Mouse (Mus musculus): ENCODE data around the gene Ccdc82. TPM values are rescaled to one million over a fixed set of nuclear protein-coding genes. Genes with fewer than 3 reads are reported as not detected.

Ccdc82 gene
- polyA plus RNA-seq, 1 experiment, result 0.70 TPM

GRCm38 (mm10) chr9:13308718-13309117, 62.0 kb downstream of the Ccdc82 start:
- TF ChIP-seq FLI1 (IDR thresholded peaks at IDR 0.05; ENCODE audit: low read length) (no peak), GATA1 (IDR thresholded peaks at IDR 0.05; ENCODE audit: borderline replicate concordance, low read length) (no peak)
- Histone ChIP-seq H3K4me3 (replicated peaks) (no peak overlapping the region), H3K36me3 (replicated peaks; ENCODE audit: low read length) (no peaks in the 10 kb centered on the region), H3K9me3 (no peaks in the 10 kb centered on the region), H3K4me1 (peaks cover 56% of the 10 kb centered on the region), H3K27me3 (replicated peaks) (no peaks in the 10 kb centered on the region)

- Histone ChIP-seq H3K36me3 (replicated peaks; ENCODE audit: low read length) (no peaks in the 10 kb centered on the region), H3K27me3 (replicated peaks) (no peaks in the 10 kb centered on the region), H3K4me1 (peaks cover 50% of the 10 kb centered on the region), H3K9me3 (no peaks in the 10 kb centered on the region), H3K4me3 (replicated peaks) (no peak overlapping the region)
- TF ChIP-seq FLI1 (IDR thresholded peaks at IDR 0.05; ENCODE audit: low read length) (no peak), GATA1 (IDR thresholded peaks at IDR 0.05; ENCODE audit: borderline replicate concordance, low read length) (no peak)
These were observed 63.1 kb downstream of the Ccdc82 start for GRCm38 (mm10) chr9:13309807-13310206.

GRCm38 (mm10) chr9:13310236-13310635, 63.5 kb downstream of the Ccdc82 start:
- Histone ChIP-seq H3K4me1 (peaks cover 50% of the 10 kb centered on the region), H3K9me3 (no peaks in the 10 kb centered on the region), H3K27me3 (replicated peaks) (no peaks in the 10 kb centered on the region), H3K36me3 (replicated peaks; ENCODE audit: low read length) (no peaks in the 10 kb centered on the region), H3K4me3 (replicated peaks) (no peak overlapping the region)
- TF ChIP-seq GATA1 (IDR thresholded peaks at IDR 0.05; ENCODE audit: borderline replicate concordance, low read length) (no peak), FLI1 (IDR thresholded peaks at IDR 0.05; ENCODE audit: low read length) (no peak)

- TF ChIP-seq FLI1 (IDR thresholded peaks at IDR 0.05; ENCODE audit: low read length), result no peak
- TF ChIP-seq GATA1 (IDR thresholded peaks at IDR 0.05; ENCODE audit: borderline replicate concordance, low read length), result no peak
- Histone ChIP-seq H3K9me3 (no peaks in the 10 kb centered on the region), H3K4me1 (peaks cover 47% of the 10 kb centered on the region), H3K27me3 (replicated peaks) (no peaks in the 10 kb centered on the region), H3K4me3 (replicated peaks) (no peak overlapping the region), H3K36me3 (replicated peaks; ENCODE audit: low read length) (no peaks in the 10 kb centered on the region)
These were observed 64.3 kb downstream of the Ccdc82 start for GRCm38 (mm10) chr9:13311094-13311493.

GRCm38 (mm10) chr9:13313923-13314322, 67.2 kb downstream of the Ccdc82 start:
- H3K9me3 ChIP-seq, result no peaks in the 10 kb centered on the region
- H3K4me3 ChIP-seq (replicated peaks), result no peak overlapping the region
- TF ChIP-seq FLI1 (IDR thresholded peaks at IDR 0.05; ENCODE audit: low read length) (no peak), GATA1 (IDR thresholded peaks at IDR 0.05; ENCODE audit: borderline replicate concordance, low read length) (no peak)
- peaks cover 38% of the 10 kb centered on the region for H3K4me1 ChIP-seq
- no peaks in the 10 kb centered on the region for H3K36me3 ChIP-seq (replicated peaks; ENCODE audit: low read length)
- H3K27me3 ChIP-seq (replicated peaks), result peaks cover 2% of the 10 kb centered on the region

- Histone ChIP-seq H3K9me3 (no peaks in the 10 kb centered on the region), H3K36me3 (replicated peaks; ENCODE audit: low read length) (no peaks in the 10 kb centered on the region), H3K4me1 (peaks cover 37% of the 10 kb centered on the region), H3K27me3 (replicated peaks) (peaks cover 2% of the 10 kb centered on the region), H3K4me3 (replicated peaks) (no peak overlapping the region)
- no peak for TF ChIP-seq FLI1 (IDR thresholded peaks at IDR 0.05; ENCODE audit: low read length)
- TF ChIP-seq GATA1 (IDR thresholded peaks at IDR 0.05; ENCODE audit: borderline replicate concordance, low read length), result no peak
These were observed 67.8 kb downstream of the Ccdc82 start for GRCm38 (mm10) chr9:13314577-13315004.

GRCm38 (mm10) chr9:13315393-13315792, 68.6 kb downstream of the Ccdc82 start:
- peaks cover 3% of the 10 kb centered on the region for H3K27me3 ChIP-seq (replicated peaks)
- H3K36me3 ChIP-seq (replicated peaks; ENCODE audit: low read length), result no peaks in the 10 kb centered on the region
- no peaks in the 10 kb centered on the region for H3K9me3 ChIP-seq
- peaks cover 29% of the 10 kb centered on the region for H3K4me1 ChIP-seq
- no peak overlapping the region for H3K4me3 ChIP-seq (replicated peaks)
- no peak for TF ChIP-seq GATA1 (IDR thresholded peaks at IDR 0.05; ENCODE audit: borderline replicate concordance, low read length)
- TF ChIP-seq FLI1 (IDR thresholded peaks at IDR 0.05; ENCODE audit: low read length), result no peak

GRCm38 (mm10) chr9:13319566-13319965, 72.8 kb downstream of the Ccdc82 start:
- H3K4me1 ChIP-seq, result peaks cover 18% of the 10 kb centered on the region
- peaks cover 11% of the 10 kb centered on the region for H3K27me3 ChIP-seq (replicated peaks)
- TF ChIP-seq GATA1 (IDR thresholded peaks at IDR 0.05; ENCODE audit: borderline replicate concordance, low read length) (no peak), FLI1 (IDR thresholded peaks at IDR 0.05; ENCODE audit: low read length) (no peak)
- H3K4me3 ChIP-seq (replicated peaks), result no peak overlapping the region
- H3K9me3 ChIP-seq, result no peaks in the 10 kb centered on the region
- H3K36me3 ChIP-seq (replicated peaks; ENCODE audit: low read length), result no peaks in the 10 kb centered on the region

GRCm38 (mm10) chr9:13320800-13321364, 74.1 kb downstream of the Ccdc82 start:
- Histone ChIP-seq H3K4me3 (replicated peaks) (no peak overlapping the region), H3K36me3 (replicated peaks; ENCODE audit: low read length) (no peaks in the 10 kb centered on the region), H3K9me3 (no peaks in the 10 kb centered on the region), H3K27me3 (replicated peaks) (peaks cover 11% of the 10 kb centered on the region), H3K4me1 (peaks cover 15% of the 10 kb centered on the region)
- TF ChIP-seq FLI1 (IDR thresholded peaks at IDR 0.05; ENCODE audit: low read length) (no peak), GATA1 (IDR thresholded peaks at IDR 0.05; ENCODE audit: borderline replicate concordance, low read length) (no peak)

- H3K4me3 ChIP-seq (replicated peaks), result no peak overlapping the region
- no peaks in the 10 kb centered on the region for H3K9me3 ChIP-seq
- peaks cover 9% of the 10 kb centered on the region for H3K27me3 ChIP-seq (replicated peaks)
- TF ChIP-seq FLI1 (IDR thresholded peaks at IDR 0.05; ENCODE audit: low read length), result no peak
- TF ChIP-seq GATA1 (IDR thresholded peaks at IDR 0.05; ENCODE audit: borderline replicate concordance, low read length), result no peak
- H3K36me3 ChIP-seq (replicated peaks; ENCODE audit: low read length), result no peaks in the 10 kb centered on the region
- H3K4me1 ChIP-seq, result peaks cover 15% of the 10 kb centered on the region
These were observed 76.3 kb downstream of the Ccdc82 start for GRCm38 (mm10) chr9:13323074-13323473.

Data from megakaryocyte, embryonic 14.5 days (primary cell).